Mouse (Mus musculus): ENCODE data around the gene Stim2.

Gene Stim2

DNA sequence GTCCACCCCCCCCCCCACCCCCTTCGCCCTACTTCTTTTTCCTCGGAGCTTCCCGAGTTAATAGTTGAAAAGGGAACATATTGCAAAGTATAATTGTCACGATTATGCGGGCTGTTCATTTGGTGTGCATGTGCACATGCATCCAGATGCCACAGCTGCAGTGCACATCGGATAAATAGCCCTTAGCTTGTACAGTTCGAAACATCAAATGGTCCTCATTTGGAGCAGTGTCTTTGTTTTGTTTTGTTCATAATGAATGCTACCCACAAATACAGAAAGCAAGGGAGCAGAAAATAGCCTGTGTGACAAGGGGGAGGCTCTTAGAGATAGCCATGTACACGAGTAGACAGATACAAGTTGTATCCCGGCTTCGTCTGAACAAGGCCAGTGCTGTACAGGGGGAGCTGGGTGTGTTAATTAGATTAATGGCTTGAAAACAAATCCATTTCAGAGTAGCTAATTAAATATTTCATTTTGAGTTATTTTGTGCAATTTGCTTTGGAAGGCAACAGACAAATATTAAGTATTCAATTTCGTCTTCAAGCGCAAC, 157.0 kb downstream of the Stim2 start:
- Histone ChIP-seq H3K27me3 (ENCODE audit: control insufficient read depth, insufficient read depth, low read length, poor library complexity, severe bottlenecking) (no peaks in the 10 kb centered on the region), H3K36me3 (ENCODE audit: control insufficient read depth, insufficient read depth, low read length, poor library complexity, severe bottlenecking) (no peaks in the 10 kb centered on the region)
- DNase-seq (ENCODE audit: low read depth, low spot score), result no peak

DNA sequence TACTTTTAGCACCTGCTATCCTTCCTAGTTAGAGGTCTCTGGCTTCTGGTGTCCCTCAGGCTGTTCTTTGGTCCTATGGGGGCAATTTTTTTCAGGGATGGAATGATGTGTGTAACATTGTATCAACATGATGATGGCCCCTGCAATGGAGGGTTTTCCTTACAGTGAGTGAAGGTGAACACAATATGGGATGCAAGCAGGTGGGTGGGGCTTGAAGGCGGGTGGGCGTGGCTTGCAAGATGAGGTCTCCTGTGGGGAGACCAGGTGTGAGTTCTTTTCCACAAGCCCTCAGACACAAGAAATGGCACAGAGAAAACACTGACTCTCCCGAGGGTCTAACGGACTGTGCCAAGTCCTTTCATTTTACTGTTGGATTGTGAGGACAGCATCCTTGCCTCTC, 157.6 kb downstream of the Stim2 start:
- Histone ChIP-seq H3K36me3 (ENCODE audit: control insufficient read depth, insufficient read depth, low read length, poor library complexity, severe bottlenecking) (no peaks in the 10 kb centered on the region), H3K27me3 (ENCODE audit: control insufficient read depth, insufficient read depth, low read length, poor library complexity, severe bottlenecking) (no peaks in the 10 kb centered on the region)
- no peak for DNase-seq (ENCODE audit: low read depth, low spot score)

DNA sequence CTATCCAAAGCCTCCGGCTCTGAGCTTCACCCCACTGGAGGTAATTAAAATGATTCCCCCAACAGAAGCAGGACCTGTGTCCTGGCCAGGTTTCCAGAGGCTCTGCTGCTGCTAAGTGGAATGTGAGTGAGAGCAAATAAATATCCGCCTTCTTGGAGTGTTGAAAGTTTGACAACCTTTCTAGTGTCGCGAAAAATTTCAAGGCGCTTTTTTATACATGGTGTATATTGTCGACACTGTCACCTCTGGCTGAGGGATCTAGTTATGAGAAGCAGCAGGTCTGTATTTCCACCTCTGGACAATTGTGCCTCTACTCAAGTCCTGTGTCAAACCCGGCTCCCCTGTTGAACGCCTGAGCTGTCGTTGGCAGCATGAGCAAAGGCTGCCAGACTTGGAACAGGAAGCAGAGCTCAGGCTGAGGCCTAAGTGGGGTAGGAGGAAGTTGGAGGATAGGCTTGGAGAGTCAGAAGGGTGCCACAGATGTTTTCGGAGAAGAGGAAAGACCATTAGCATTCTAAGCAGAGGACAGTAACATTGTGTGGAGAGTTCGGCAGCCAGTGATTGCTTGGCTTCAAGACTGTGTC, 158.7 kb downstream of the Stim2 start:
- Histone ChIP-seq H3K36me3 (ENCODE audit: control insufficient read depth, insufficient read depth, low read length, poor library complexity, severe bottlenecking) (no peaks in the 10 kb centered on the region), H3K27me3 (ENCODE audit: control insufficient read depth, insufficient read depth, low read length, poor library complexity, severe bottlenecking) (no peaks in the 10 kb centered on the region)
- DNase-seq (ENCODE audit: low read depth, low spot score), result no peak

DNA sequence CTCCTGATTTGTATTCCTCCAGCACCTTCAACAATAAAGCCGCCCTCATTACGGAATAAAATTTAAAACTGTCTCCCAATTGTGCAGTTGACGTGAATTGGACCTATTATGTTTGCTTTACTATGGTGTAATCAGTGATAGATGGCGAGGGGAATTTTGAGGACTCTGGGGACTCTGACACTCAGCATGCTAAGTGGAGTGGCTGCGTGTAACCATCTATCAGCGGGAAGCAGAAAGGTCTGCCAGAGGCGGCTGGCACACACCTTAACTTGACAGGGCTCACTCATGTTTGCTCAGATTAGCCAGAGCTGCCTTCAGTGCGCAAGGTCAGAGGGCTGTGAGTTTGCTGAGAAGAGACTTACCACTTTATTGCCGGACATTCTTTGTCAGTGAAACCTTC, 159.9 kb downstream of the Stim2 start:
- H3K27me3 ChIP-seq (ENCODE audit: control insufficient read depth, insufficient read depth, low read length, poor library complexity, severe bottlenecking), result no peaks in the 10 kb centered on the region
- no peak for DNase-seq (ENCODE audit: low read depth, low spot score)
- no peaks in the 10 kb centered on the region for H3K36me3 ChIP-seq (ENCODE audit: control insufficient read depth, insufficient read depth, low read length, poor library complexity, severe bottlenecking)

DNA sequence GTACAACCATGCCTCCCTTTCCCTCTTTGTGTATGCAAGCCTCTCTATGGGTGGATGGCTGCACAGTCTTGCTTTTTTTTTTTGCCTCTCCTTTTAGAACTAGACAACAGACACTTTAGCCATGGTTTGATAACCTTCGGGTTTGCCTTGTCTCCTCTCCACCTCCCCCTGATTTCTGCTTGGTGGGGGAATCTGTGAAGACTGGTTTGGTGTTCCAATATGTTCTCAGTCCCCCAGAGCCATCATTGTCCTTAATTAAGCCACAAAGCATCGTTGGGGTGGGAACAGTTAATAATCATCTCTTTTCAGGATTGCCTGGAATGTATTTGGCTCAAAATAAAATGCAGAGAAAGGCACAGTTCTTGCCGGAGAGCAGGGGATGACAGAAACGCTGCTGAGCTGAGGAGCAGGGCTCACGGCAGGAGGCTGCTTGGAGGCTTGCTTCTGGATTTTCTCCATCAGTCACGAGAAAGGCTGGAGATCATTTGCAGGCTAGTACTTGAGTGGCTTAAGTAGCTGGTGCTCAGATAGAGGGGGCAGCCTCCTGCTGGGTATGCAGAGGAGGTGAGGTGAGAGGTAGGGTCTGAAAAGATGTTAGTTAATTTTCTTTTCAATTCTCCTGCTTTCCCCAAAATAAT, 161.0 kb downstream of the Stim2 start:
- DNase-seq (ENCODE audit: low read depth, low spot score), result no peak
- Histone ChIP-seq H3K36me3 (ENCODE audit: control insufficient read depth, insufficient read depth, low read length, poor library complexity, severe bottlenecking) (no peaks in the 10 kb centered on the region), H3K27me3 (ENCODE audit: control insufficient read depth, insufficient read depth, low read length, poor library complexity, severe bottlenecking) (no peaks in the 10 kb centered on the region)

DNA sequence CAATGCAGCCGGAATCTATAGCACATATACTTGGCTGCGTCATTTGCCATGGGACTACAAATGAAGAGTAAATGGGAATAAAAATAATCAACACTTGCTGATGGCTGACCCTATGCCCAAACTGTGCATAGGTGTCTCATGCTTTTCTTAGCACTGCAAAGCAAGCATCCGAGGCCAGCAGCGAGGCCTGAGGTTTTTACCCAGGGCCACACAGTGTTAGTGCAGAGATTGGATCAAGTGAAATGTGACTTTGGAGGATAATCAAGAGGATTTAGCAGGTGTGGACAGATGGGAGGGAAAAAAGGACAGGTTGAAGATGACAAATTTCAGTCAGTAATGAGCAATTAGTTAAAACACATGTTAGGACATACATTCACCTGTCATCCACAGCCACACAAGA, 162.3 kb downstream of the Stim2 start:
- Histone ChIP-seq H3K27me3 (ENCODE audit: control insufficient read depth, insufficient read depth, low read length, poor library complexity, severe bottlenecking) (no peaks in the 10 kb centered on the region), H3K36me3 (ENCODE audit: control insufficient read depth, insufficient read depth, low read length, poor library complexity, severe bottlenecking) (no peaks in the 10 kb centered on the region)
- DNase-seq (ENCODE audit: low read depth, low spot score), result no peak

DNA sequence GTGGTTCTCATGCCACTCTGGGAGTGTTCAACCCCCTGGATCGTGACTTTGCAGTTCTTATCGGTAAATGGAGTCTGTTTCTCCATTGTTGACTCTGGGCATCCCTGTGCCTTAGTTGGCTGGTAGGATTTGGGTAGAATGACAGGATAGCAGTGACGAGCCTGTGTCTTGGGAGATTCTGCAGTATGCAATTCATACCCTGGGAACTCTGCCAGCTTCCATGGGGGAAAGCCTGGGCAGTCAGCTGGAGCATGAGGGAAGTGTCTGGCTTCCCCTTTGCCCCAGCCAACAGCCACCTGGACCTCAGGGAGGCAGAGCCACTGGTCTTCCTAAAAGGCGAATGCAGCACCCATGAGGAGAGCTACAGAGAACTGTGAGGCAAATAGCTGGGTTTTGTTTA, 165.6 kb downstream of the Stim2 start:
- DNase-seq (ENCODE audit: low read depth, low spot score), result no peak
- Histone ChIP-seq H3K36me3 (ENCODE audit: control insufficient read depth, insufficient read depth, low read length, poor library complexity, severe bottlenecking) (no peaks in the 10 kb centered on the region), H3K27me3 (ENCODE audit: control insufficient read depth, insufficient read depth, low read length, poor library complexity, severe bottlenecking) (no peaks in the 10 kb centered on the region)

Measured in splenic B cell, adult 2 months (primary cell).